Mouse (Mus musculus): ENCODE results near the gene Tceal3. TPM values are rescaled to one million over a fixed set of nuclear protein-coding genes. Genes with fewer than 3 reads are reported as not detected.
"Not testable (repeated sequence)": the region's sequence is repeated elsewhere in the genome, so short reads cannot be mapped to it uniquely, and the experiment has no call there.

The Tceal3 gene
- polyA plus RNA-seq, 1 experiment from 2014 or later, result 28.6 TPM

DNA sequence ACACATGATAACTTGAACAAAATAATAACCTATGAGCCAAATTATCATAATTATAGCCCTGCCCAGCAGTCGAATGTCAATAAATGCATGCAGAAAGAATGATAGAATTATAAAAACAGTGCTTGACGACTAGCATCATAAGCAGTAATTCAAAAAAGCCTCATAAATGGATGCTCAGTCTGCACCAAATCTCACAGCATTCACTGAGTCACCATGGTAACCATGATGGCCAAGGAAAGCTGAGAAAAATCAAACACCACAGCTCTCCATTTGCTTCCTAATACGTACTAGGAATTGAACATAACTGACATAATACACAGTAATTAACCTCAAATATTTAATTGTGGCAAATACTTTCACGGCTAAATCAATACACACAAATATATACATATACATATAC is 44.5 kb downstream of the Tceal3 start:
- ATAC-seq (ENCODE audit: low FRiP score, low read depth), result no peak
- no peaks in the 10 kb centered on the region for H3K27me3 ChIP-seq (replicated peaks)
- H3K4me3 ChIP-seq, result no peak overlapping the region
- H3K27ac ChIP-seq, result no peak overlapping the region
- H3K4me1 ChIP-seq, result no peaks in the 10 kb centered on the region
- 74% methylated on average over 4 of the region's 4 CpGs for whole genome bisulfite sequencing
- no peak overlapping the region for H3K4me2 ChIP-seq (replicated peaks)
- H3K36me3 ChIP-seq, result no peaks in the 10 kb centered on the region
- H3K9me3 ChIP-seq, result no peaks in the 10 kb centered on the region
- H3K9ac ChIP-seq, result no peak overlapping the region

GRCm38 (mm10) chrX:136639754-136640153 is 49.1 kb downstream of the Tceal3 start:
- no peak for ATAC-seq (ENCODE audit: low FRiP score, low read depth)
- H3K27me3 ChIP-seq (replicated peaks), result no peaks in the 10 kb centered on the region
- no peak overlapping the region for H3K27ac ChIP-seq
- no peaks in the 10 kb centered on the region for H3K36me3 ChIP-seq
- no peak overlapping the region for H3K9ac ChIP-seq
- no peak overlapping the region for H3K4me3 ChIP-seq
- WGBS, result 39% methylated on average over 6 of the region's 6 CpGs
- no peaks in the 10 kb centered on the region for H3K4me1 ChIP-seq
- no peaks in the 10 kb centered on the region for H3K9me3 ChIP-seq
- no peak overlapping the region for H3K4me2 ChIP-seq (replicated peaks)

DNA sequence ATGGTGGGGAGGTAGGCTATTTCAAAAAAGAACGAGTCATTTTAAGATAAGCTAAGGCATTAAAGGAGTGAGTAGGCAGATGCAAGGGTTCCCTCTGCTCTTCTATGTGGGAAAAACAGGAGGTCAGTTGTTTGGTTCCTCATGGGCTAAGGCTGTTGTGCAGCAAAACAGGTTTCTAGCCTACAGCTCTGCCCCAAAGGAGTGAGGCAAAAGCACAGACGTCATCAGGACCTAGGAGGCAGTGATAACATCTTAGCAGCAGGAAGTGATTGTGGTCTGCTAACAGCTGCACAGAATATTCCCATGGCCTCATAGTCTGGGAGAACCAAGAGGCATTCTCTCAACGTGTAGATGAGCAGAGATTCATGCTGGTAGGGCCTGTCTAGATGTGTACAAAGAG is 55.2 kb downstream of the Tceal3 start:
- H3K27me3 ChIP-seq (replicated peaks); H3K9ac ChIP-seq; H3K4me1 ChIP-seq; H3K4me2 ChIP-seq (replicated peaks); H3K36me3 ChIP-seq; H3K9me3 ChIP-seq; H3K27ac ChIP-seq; ATAC-seq (ENCODE audit: low FRiP score, low read depth); H3K4me3 ChIP-seq: not testable (repeated sequence)
- WGBS, result 54% methylated on average over 3 of the region's 3 CpGs

- Histone ChIP-seq H3K4me3 (peak overlapping the region; percentile 46), H3K4me2 (replicated peaks) (peak overlapping the region; percentile 67), H3K36me3 (no peaks in the 10 kb centered on the region), H3K9ac (peak overlapping the region; percentile 45; the same call in 1 of the 2 replicates), H3K9me3 (no peaks in the 10 kb centered on the region), H3K27ac (no peak overlapping the region), H3K4me1 (no peaks in the 10 kb centered on the region), H3K27me3 (replicated peaks) (no peaks in the 10 kb centered on the region)
- peak; percentile 89 for ATAC-seq (ENCODE audit: low FRiP score, low read depth)
- WGBS, result 37% methylated on average over 20 of the region's 20 CpGs
Observed at GRCm38 (mm10) chrX:136666281-136666706, 75.7 kb downstream of the Tceal3 start.

GRCm38 (mm10) chrX:136666762-136667464 is 76.3 kb downstream of the Tceal3 start:
- not testable (repeated sequence) for H3K27me3 ChIP-seq (replicated peaks); H3K9me3 ChIP-seq; H3K36me3 ChIP-seq; H3K27ac ChIP-seq; H3K4me1 ChIP-seq
- 25% methylated on average over 23 of the region's 24 CpGs for WGBS
- peak overlapping the region; percentile 45; the same call in 1 of the 2 replicates for H3K9ac ChIP-seq
- H3K4me2 ChIP-seq (replicated peaks), result peak overlapping the region; percentile 67
- peak overlapping the region; percentile 46 for H3K4me3 ChIP-seq
- peak; percentile 76 for ATAC-seq (ENCODE audit: low FRiP score, low read depth)

- no peaks in the 10 kb centered on the region for H3K4me1 ChIP-seq
- no peaks in the 10 kb centered on the region for H3K27me3 ChIP-seq (replicated peaks)
- no peaks in the 10 kb centered on the region for H3K36me3 ChIP-seq
- no peak overlapping the region for H3K9ac ChIP-seq
- H3K4me2 ChIP-seq (replicated peaks), result no peak overlapping the region
- H3K27ac ChIP-seq, result no peak overlapping the region
- H3K9me3 ChIP-seq, result no peaks in the 10 kb centered on the region
- WGBS, result 64% methylated on average over 2 of the region's 2 CpGs
- no peak overlapping the region for H3K4me3 ChIP-seq
- ATAC-seq (ENCODE audit: low FRiP score, low read depth), result no peak
Observed at GRCm38 (mm10) chrX:136668794-136669193, 78.2 kb downstream of the Tceal3 start.

GRCm38 (mm10) chrX:136680989-136681388 is 90.3 kb downstream of the Tceal3 start:
- H3K9ac ChIP-seq, result no peak overlapping the region
- no peak overlapping the region for H3K4me2 ChIP-seq (replicated peaks)
- H3K4me1 ChIP-seq, result no peaks in the 10 kb centered on the region
- H3K27ac ChIP-seq, result no peak overlapping the region
- no peaks in the 10 kb centered on the region for H3K9me3 ChIP-seq
- no peaks in the 10 kb centered on the region for H3K27me3 ChIP-seq (replicated peaks)
- no peak for ATAC-seq (ENCODE audit: low FRiP score, low read depth)
- 69% methylated on average over 3 of the region's 3 CpGs for WGBS
- no peaks in the 10 kb centered on the region for H3K36me3 ChIP-seq
- H3K4me3 ChIP-seq, result no peak overlapping the region

GRCm38 (mm10) chrX:136691606-136692293 is 101.1 kb downstream of the Tceal3 start:
- ATAC-seq (ENCODE audit: low FRiP score, low read depth), result peak; percentile 82
- H3K4me3 ChIP-seq; H3K4me2 ChIP-seq (replicated peaks); H3K9ac ChIP-seq; H3K27me3 ChIP-seq (replicated peaks); H3K4me1 ChIP-seq; H3K9me3 ChIP-seq; H3K27ac ChIP-seq; H3K36me3 ChIP-seq: not testable (repeated sequence)
- 50% methylated on average over 3 of the region's 3 CpGs for WGBS

GRCm38 (mm10) chrX:136692294-136692675 is 101.6 kb downstream of the Tceal3 start:
- Histone ChIP-seq H3K9me3 (no peaks in the 10 kb centered on the region), H3K4me3 (no peak overlapping the region), H3K27ac (no peak overlapping the region), H3K27me3 (replicated peaks) (no peaks in the 10 kb centered on the region), H3K36me3 (no peaks in the 10 kb centered on the region), H3K9ac (no peak overlapping the region), H3K4me2 (replicated peaks) (no peak overlapping the region), H3K4me1 (no peaks in the 10 kb centered on the region)
- WGBS, result 69% methylated on average over 4 of the region's 4 CpGs
- no peak for ATAC-seq (ENCODE audit: low FRiP score, low read depth)

- Histone ChIP-seq H3K9me3 (no peaks in the 10 kb centered on the region), H3K4me2 (replicated peaks) (no peak overlapping the region), H3K4me3 (no peak overlapping the region), H3K9ac (no peak overlapping the region), H3K27ac (no peak overlapping the region), H3K27me3 (replicated peaks) (no peaks in the 10 kb centered on the region), H3K36me3 (no peaks in the 10 kb centered on the region), H3K4me1 (no peaks in the 10 kb centered on the region)
- 81% methylated on average over 5 of the region's 5 CpGs for WGBS
- no peak for ATAC-seq (ENCODE audit: low FRiP score, low read depth)
Observed at GRCm38 (mm10) chrX:136693196-136693595, 102.6 kb downstream of the Tceal3 start.

GRCm38 (mm10) chrX:136707446-136708167 is 117.0 kb downstream of the Tceal3 start, which contains the start of gene Tceal1:
TSS of gene Tceal1 (plus strand) at chrX:136707982.
- Histone ChIP-seq H3K9ac (peak within 1 kb of the TSS; percentile 61), H3K4me2 (replicated peaks) (peak within 1 kb of the TSS; percentile 59), H3K36me3 (no peaks in the 10 kb centered on the region), H3K4me1 (no peaks in the 10 kb centered on the region; the same call in 1 of the 2 replicates), H3K4me3 (peak within 1 kb of the TSS; percentile 48), H3K9me3 (no peaks in the 10 kb centered on the region), H3K27me3 (replicated peaks) (no peaks in the 10 kb centered on the region), H3K27ac (no peak within 1 kb of the TSS; the same call in none of the 2 replicates)
- ATAC-seq (ENCODE audit: low FRiP score, low read depth), result peak; percentile 97
- WGBS, result 25% methylated on average over 15 of the region's 15 CpGs

GRCm38 (mm10) chrX:136708168-136708681 is 117.6 kb downstream of the Tceal3 start:
- H3K4me1 ChIP-seq, result no peaks in the 10 kb centered on the region; the same call in 1 of the 2 replicates
- no peaks in the 10 kb centered on the region for H3K9me3 ChIP-seq
- ATAC-seq (ENCODE audit: low FRiP score, low read depth), result peak; percentile 91
- WGBS, result 14% methylated on average over 18 of the region's 18 CpGs
- H3K9ac ChIP-seq, result peak overlapping the region; percentile 61
- peak overlapping the region; percentile 59 for H3K4me2 ChIP-seq (replicated peaks)
- peak overlapping the region; percentile 48 for H3K4me3 ChIP-seq
- no peak overlapping the region; the same call in none of the 2 replicates for H3K27ac ChIP-seq
- no peaks in the 10 kb centered on the region for H3K27me3 ChIP-seq (replicated peaks)
- no peaks in the 10 kb centered on the region for H3K36me3 ChIP-seq

All from neural tube, embryonic 12.5 days (tissue).